Mouse (Mus musculus) hindbrain, embryonic 14.5 days (tissue): Measurements from ENCODE around the gene Msi2. TPM values are rescaled to one million over a fixed set of nuclear protein-coding genes. Genes with fewer than 3 reads are reported as not detected.

ENCODE experiments used
- ATAC-seq: fragments of 200-750 bp; cut with Nextera tagmentation; 2 replicates; pipeline ENCODE4 v1.8.0; 2017; ENCODE audit warnings: moderate number of reproducible peaks, mild to moderate bottlenecking, moderate TSS enrichment, moderate library complexity; ENCODE audit not compliant: low FRiP score
- DNase-seq: peaks from one replicate; pipeline ENCODE4 v3.0.0-alpha.2; 2015; ENCODE audit warnings: low spot score
- H3K27ac ChIP-seq: fragments of 300-500 bp; sonication (generic); 2 replicates; pipeline ENCODE4 v1.5.1; 2014; ENCODE audit warnings: mild to moderate bottlenecking, moderate library complexity
- H3K27me3 ChIP-seq: fragments of 300-500 bp; sonication (generic); 2 replicates; pipeline ENCODE4 v1.6.1; 2014; ENCODE audit warnings: mild to moderate bottlenecking, low read length, mixed read lengths; ENCODE audit not compliant: control insufficient read depth, insufficient read depth
- H3K36me3 ChIP-seq: fragments of 300-500 bp; sonication (generic); replicated peaks from 2 replicates; pipeline ENCODE4 v1.6.1; 2014; ENCODE audit not compliant: control insufficient read depth, insufficient read depth
- H3K4me1 ChIP-seq: fragments of 300-500 bp; sonication (generic); replicated peaks from 2 replicates; pipeline ENCODE4 v1.6.1; 2014; ENCODE audit warnings: antibody characterized with exemption, low read length, mixed read lengths; ENCODE audit not compliant: control insufficient read depth, insufficient read depth
- H3K4me2 ChIP-seq: fragments of 300-500 bp; sonication (generic); replicated peaks from 2 replicates; pipeline ENCODE4 v1.6.1; 2014; ENCODE audit warnings: mild to moderate bottlenecking, moderate library complexity
- H3K4me3 ChIP-seq: fragments of 300-500 bp; sonication (generic); replicated peaks from 2 replicates; pipeline ENCODE4 v1.5.1; 2014; ENCODE audit warnings: mild to moderate bottlenecking, low read length
- H3K9ac ChIP-seq: fragments of 300-500 bp; sonication (generic); 2 replicates; pipeline ENCODE4 v1.6.1; 2014
- H3K9me3 ChIP-seq: fragments of 300-500 bp; sonication (generic); 2 replicates; pipeline ENCODE4 v1.6.1; 2016; ENCODE audit warnings: low read length; ENCODE audit not compliant: control insufficient read depth
- WGBS: fragments of 180-500 bp; shearing (Covaris S2); extraction: QIAGEN DNeasy Blood & Tissue Kit; methylation state at CpG from one replicate; pipeline ENCODE4 v1.1.7; 2014; 5-methylcytosine and 5-hydroxymethylcytosine counted together
- polyA plus RNA-seq: library from polyadenylated mRNA; unstranded; fragments of >200 nt; fragmentation: Nextera tagmentation; extraction: Ambion mirVana; gene quantifications from 2 replicates; pipeline ENCODE4 v1.2.1, GENCODE M21; 2014

Msi2 gene
- polyA plus RNA-seq, 1 experiment from 2014 or later = 26.5 TPM

GRCm38 (mm10) chr11:88566613-88567606, 151.4 kb downstream of the Msi2 start:
- Histone ChIP-seq H3K27ac (no peak overlapping the region), H3K9ac (no peak overlapping the region), H3K27me3 (no peaks in the 10 kb centered on the region), H3K4me2 (no peak overlapping the region), H3K9me3 (no peaks in the 10 kb centered on the region), H3K4me3 (no peak overlapping the region), H3K36me3 (no peaks in the 10 kb centered on the region), H3K4me1 (peaks cover 43% of the 10 kb centered on the region)
- WGBS = 55% methylated on average over 20 of the region's 20 CpGs
- ATAC-seq (no peak), DNase-seq (no peak)

- DNase-seq = no peak
- 46% methylated on average over 7 of the region's 7 CpGs for WGBS
- no peaks in the 10 kb centered on the region for H3K36me3 ChIP-seq
- H3K27me3 ChIP-seq = no peaks in the 10 kb centered on the region
- peaks cover 39% of the 10 kb centered on the region for H3K4me1 ChIP-seq
- H3K9me3 ChIP-seq = no peaks in the 10 kb centered on the region
- H3K9ac ChIP-seq = no peak overlapping the region
- no peak overlapping the region for H3K4me3 ChIP-seq
- H3K27ac ChIP-seq = peak overlapping the region; percentile 64
- ATAC-seq = no peak
- no peak overlapping the region for H3K4me2 ChIP-seq
Observed at GRCm38 (mm10) chr11:88564810-88565209, 153.5 kb downstream of the Msi2 start.

GRCm38 (mm10) chr11:88564363-88564762, 153.9 kb downstream of the Msi2 start:
- Histone ChIP-seq H3K9ac (no peak overlapping the region), H3K27me3 (no peaks in the 10 kb centered on the region), H3K36me3 (no peaks in the 10 kb centered on the region), H3K27ac (peak overlapping the region; percentile 64; the same call in 1 of the 2 replicates), H3K9me3 (no peaks in the 10 kb centered on the region), H3K4me2 (no peak overlapping the region), H3K4me1 (peaks cover 38% of the 10 kb centered on the region), H3K4me3 (no peak overlapping the region)
- 31% methylated on average over 5 of the region's 5 CpGs for WGBS
- no peak for DNase-seq
- no peak; the same call in 1 of the 2 replicates for ATAC-seq

GRCm38 (mm10) chr11:88561191-88561590, 157.1 kb downstream of the Msi2 start:
- no peak overlapping the region for H3K4me3 ChIP-seq
- H3K27ac ChIP-seq = peak overlapping the region; percentile 33
- H3K36me3 ChIP-seq = no peaks in the 10 kb centered on the region
- H3K4me1 ChIP-seq = peaks cover 55% of the 10 kb centered on the region
- H3K4me2 ChIP-seq = no peak overlapping the region
- no peaks in the 10 kb centered on the region for H3K27me3 ChIP-seq
- no peaks in the 10 kb centered on the region for H3K9me3 ChIP-seq
- no peak for DNase-seq
- no peak for ATAC-seq
- no peak overlapping the region for H3K9ac ChIP-seq
- 16% methylated on average over 6 of the region's 6 CpGs for WGBS

GRCm38 (mm10) chr11:88560634-88561033, 157.7 kb downstream of the Msi2 start:
- no peak for DNase-seq
- no peak overlapping the region for H3K4me2 ChIP-seq
- no peak overlapping the region for H3K4me3 ChIP-seq
- H3K9me3 ChIP-seq = no peaks in the 10 kb centered on the region
- no peaks in the 10 kb centered on the region for H3K36me3 ChIP-seq
- H3K4me1 ChIP-seq = peaks cover 60% of the 10 kb centered on the region
- H3K27ac ChIP-seq = 0 out of 2 replicates have a peak overlapping the region, but pooled peaks have one; percentile 33
- ATAC-seq = no peak
- 66% methylated on average over 9 of the region's 9 CpGs for WGBS
- H3K9ac ChIP-seq = no peak overlapping the region
- H3K27me3 ChIP-seq = no peaks in the 10 kb centered on the region

GRCm38 (mm10) chr11:88559365-88559970, 158.8 kb downstream of the Msi2 start:
- WGBS = 47% methylated on average over 10 of the region's 10 CpGs
- H3K4me3 ChIP-seq = no peak overlapping the region
- DNase-seq (no peak), ATAC-seq (no peak)
- no peaks in the 10 kb centered on the region for H3K36me3 ChIP-seq
- no peak overlapping the region for H3K4me2 ChIP-seq
- peaks cover 66% of the 10 kb centered on the region for H3K4me1 ChIP-seq
- H3K27me3 ChIP-seq = no peaks in the 10 kb centered on the region
- no peak overlapping the region for H3K27ac ChIP-seq
- no peak overlapping the region for H3K9ac ChIP-seq
- H3K9me3 ChIP-seq = no peaks in the 10 kb centered on the region

GRCm38 (mm10) chr11:88558731-88559130, 159.6 kb downstream of the Msi2 start:
- Histone ChIP-seq H3K36me3 (no peaks in the 10 kb centered on the region), H3K4me1 (peaks cover 67% of the 10 kb centered on the region), H3K27me3 (no peaks in the 10 kb centered on the region), H3K4me2 (no peak overlapping the region), H3K9ac (no peak overlapping the region), H3K9me3 (no peaks in the 10 kb centered on the region), H3K4me3 (no peak overlapping the region), H3K27ac (0 out of 2 replicates have a peak overlapping the region, but pooled peaks have one; percentile 7)
- 83% methylated on average over 4 of the region's 4 CpGs for WGBS
- DNase-seq (no peak), ATAC-seq (no peak)

GRCm38 (mm10) chr11:88557828-88558580, 160.3 kb downstream of the Msi2 start:
- peak overlapping the region; percentile 28; the same call in 1 of the 2 replicates for H3K27ac ChIP-seq
- 60% methylated on average over 6 of the region's 6 CpGs for WGBS
- no peak overlapping the region for H3K9ac ChIP-seq
- ATAC-seq (no peak), DNase-seq (no peak)
- H3K27me3 ChIP-seq = no peaks in the 10 kb centered on the region
- no peaks in the 10 kb centered on the region for H3K9me3 ChIP-seq
- H3K4me3 ChIP-seq = no peak overlapping the region
- no peak overlapping the region for H3K4me2 ChIP-seq
- peaks cover 74% of the 10 kb centered on the region for H3K4me1 ChIP-seq
- H3K36me3 ChIP-seq = no peaks in the 10 kb centered on the region
